Mouse (Mus musculus) left cerebral cortex, adult 2 months (tissue): Measurements from ENCODE around the gene Olfr1056. TPM values are rescaled to one million over a fixed set of nuclear protein-coding genes. Genes with fewer than 3 reads are reported as not detected.
"Not testable (repeated sequence)": the region's sequence is repeated elsewhere in the genome, so short reads cannot be mapped to it uniquely, and the experiment has no call there.

Experiments
- DNase-seq, 2 experiments: peaks; one replicate each; pipeline ENCODE4 v3.0.0; 2021 to 2022; ENCODE audit warnings: low spot score in 2 of 2, mixed read lengths in 1 of 2; ENCODE audit errors: extremely low spot score in 1 of 2
- H3K27ac ChIP-seq: fragments of 200-600 bp; 2 replicates; pipeline ENCODE4 v1.8.1; 2022
- H3K4me3 ChIP-seq: fragments of 200-600 bp; 2 replicates; pipeline ENCODE4 v1.8.1; 2022
- CTCF ChIP-seq: fragments of 200-600 bp; IDR thresholded peaks from 2 replicates; pipeline ENCODE4 v1.8.1; 2022; ENCODE audit warnings: antibody characterized with exemption, mild to moderate bottlenecking, moderate library complexity
- intact Hi-C: fragments of 180-260 bp; cut with DNase I; formaldehyde crosslinking; loops from one replicate; pipeline ENCODE4 v1.15.1; 2025
- long read RNA-seq, 2 experiments: library from polyadenylated mRNA; stranded (forward); transcript quantifications; one replicate each; pipeline ENCODE4 v2.0.0; 2021; ENCODE audit warnings: borderline mapping rate in 2 of 2
- total RNA-seq, 2 experiments: library from RNA; stranded (reverse); gene quantifications; 2 replicates each; pipeline ENCODE4 v1.2.3; 2021

Olfr1056 gene
- not detected for total RNA-seq
- long read RNA-seq, experiment 1, result 0 reads
- long read RNA-seq, experiment 2, result 0 reads

- no peak for TF ChIP-seq CTCF
- H3K27ac ChIP-seq, result no peak within 1 kb of the TSS
- no peak for DNase-seq
- intact Hi-C loops, result no loop called here
- H3K4me3 ChIP-seq, result no peak within 1 kb of the TSS
These were observed at the start of gene Olfr1056 for GRCm38 (mm10) chr2:86362369-86362768. Gene Olfr1056, minus strand, starts transcription at chr2:86362469.

DNA sequence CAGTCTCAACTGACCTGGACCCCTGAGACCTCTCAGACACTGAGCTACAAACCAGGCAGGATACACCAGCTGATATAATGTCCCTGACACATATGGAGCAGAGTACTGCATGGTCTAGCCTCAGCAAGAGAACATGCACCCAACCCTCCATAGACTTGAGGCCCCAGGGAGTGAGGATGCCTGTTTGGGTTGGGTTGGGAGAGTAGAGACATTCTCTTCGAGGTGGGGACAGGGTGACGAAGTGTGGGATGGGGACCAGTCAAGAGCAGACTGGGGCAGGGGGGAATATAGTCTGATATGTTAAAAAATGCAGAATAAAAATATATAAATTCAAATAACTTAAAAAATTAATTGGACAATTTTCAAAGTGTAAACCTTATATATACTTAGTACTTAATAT, 32.8 kb upstream of the Olfr1056 start:
- intact Hi-C loops, result no loop called here
- Histone ChIP-seq H3K4me3 (no peak overlapping the region), H3K27ac (no peak overlapping the region)
- TF ChIP-seq CTCF, result no peak
- no peak for DNase-seq

- intact Hi-C loops, DNase-seq, H3K4me3 ChIP-seq, H3K27ac ChIP-seq: not testable (repeated sequence)
These were observed 26.2 kb upstream of the Olfr1056 start, which contains the start of gene Olfr1058 for GRCm38 (mm10) chr2:86388461-86388860. Gene Olfr1058, minus strand, starts transcription at chr2:86388561.

- intact Hi-C loops, result no loop called here
- no peak for TF ChIP-seq CTCF
These were observed 16.0 kb upstream of the Olfr1056 start, which contains the start of gene Olfr1057 for GRCm38 (mm10) chr2:86378293-86378692. Gene Olfr1057, minus strand, starts transcription at chr2:86378393.

GRCm38 (mm10) chr2:86366342-86366741, 4.1 kb upstream of the Olfr1056 start:
- intact Hi-C loops, H3K4me3 ChIP-seq, DNase-seq, H3K27ac ChIP-seq: not testable (repeated sequence)

More at GRCm38 (mm10) chr2:86378293-86378692, 16.0 kb upstream of the Olfr1056 start, which contains the start of gene Olfr1057:
- Histone ChIP-seq H3K4me3 (no peak within 1 kb of the TSS), H3K27ac (no peak within 1 kb of the TSS)
- no peak for DNase-seq

DNA sequence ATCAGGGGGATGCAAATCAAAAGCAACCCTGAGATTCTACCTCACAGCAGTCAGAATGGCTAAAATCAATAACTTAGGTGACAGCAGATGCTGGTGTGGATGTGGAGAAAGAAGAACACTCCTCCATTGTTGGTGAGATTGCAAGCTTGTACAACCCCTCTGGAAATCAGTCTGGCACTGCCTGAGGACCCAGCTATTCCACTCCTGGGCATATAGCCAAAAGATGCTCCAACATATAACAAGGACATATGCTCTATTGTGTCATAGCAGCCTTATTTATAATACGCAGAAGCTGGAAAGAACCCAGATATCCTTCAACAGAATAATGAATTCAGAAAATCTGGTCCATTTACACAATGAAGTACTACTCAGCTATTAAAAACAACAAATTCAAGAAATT, 10.5 kb downstream of the Olfr1056 start:
- intact Hi-C loops, H3K4me3 ChIP-seq, DNase-seq, H3K27ac ChIP-seq: not testable (repeated sequence)

GRCm38 (mm10) chr2:86350184-86350583, 12.1 kb downstream of the Olfr1056 start, which contains the start of gene Olfr1055:
Gene Olfr1055, minus strand, starts transcription at chr2:86350284.
- intact Hi-C loops, result no loop called here
- no peak for TF ChIP-seq CTCF
- Histone ChIP-seq H3K4me3 (no peak within 1 kb of the TSS), H3K27ac (no peak within 1 kb of the TSS)
- DNase-seq, result no peak

DNA sequence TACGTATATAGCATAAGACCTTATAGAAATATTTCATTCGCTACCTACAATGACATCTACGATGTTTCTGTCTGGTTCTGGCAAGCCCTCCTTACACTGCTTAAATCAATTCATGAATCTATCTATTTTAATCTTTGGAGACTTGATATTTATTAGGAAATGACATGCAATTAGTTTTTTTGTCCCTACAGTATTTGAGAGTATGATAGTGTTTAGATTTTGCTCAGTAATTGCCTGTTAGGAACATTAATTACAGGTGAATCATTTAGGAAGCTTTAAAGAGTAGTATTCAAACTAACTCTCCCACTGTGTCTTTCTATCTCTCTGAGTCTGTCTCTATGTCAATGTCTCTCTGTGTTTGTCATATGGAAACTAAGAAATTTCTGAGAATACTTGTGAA, 26.9 kb downstream of the Olfr1056 start, which contains the start of gene Olfr1054:
Gene Olfr1054 (minus strand): TSS at position 101 of the 400 bp plus-strand sequence.
- no peak for DNase-seq
- Histone ChIP-seq H3K4me3 (no peak within 1 kb of the TSS), H3K27ac (no peak within 1 kb of the TSS)
- intact Hi-C loops, result no loop called here
- no peak for TF ChIP-seq CTCF

DNA sequence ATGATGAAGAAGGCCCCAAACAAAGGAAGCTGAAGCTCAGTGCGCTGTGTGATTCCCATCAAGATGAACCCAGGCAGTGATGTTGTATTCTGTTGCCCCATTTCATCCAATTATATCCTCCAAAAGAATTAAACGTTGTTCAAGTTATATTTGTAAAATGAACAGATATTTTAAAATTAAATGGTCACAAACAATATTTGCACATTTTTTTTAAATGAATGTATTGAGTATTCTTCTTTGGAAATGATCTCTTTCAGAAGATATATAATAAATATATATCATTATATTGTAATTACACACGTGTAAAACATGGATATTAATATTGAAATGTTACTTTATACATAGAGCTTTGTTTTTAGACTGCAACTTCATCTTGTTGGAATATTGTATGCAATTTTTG, 47.1 kb downstream of the Olfr1056 start, which contains the start of gene Olfr1053:
Gene Olfr1053 (minus strand): TSS at position 101 of the 400 bp plus-strand sequence.
- no peak for DNase-seq
- no peak for TF ChIP-seq CTCF
- intact Hi-C loops, result no loop called here
- Histone ChIP-seq H3K27ac (no peak within 1 kb of the TSS), H3K4me3 (no peak within 1 kb of the TSS)

Other genes starting within 250 kb of the Olfr1056 start
- gene Olfr1039, start 226.5 kb downstream of the Olfr1056 start, total RNA-seq, result not detected
- not detected for gene Olfr1040, start 215.7 kb downstream of the Olfr1056 start, total RNA-seq
- gene Olfr1042, start 200.6 kb downstream of the Olfr1056 start, total RNA-seq, result not detected
- gene Olfr1043, start 194.9 kb downstream of the Olfr1056 start, total RNA-seq, result not detected
- gene Olfr1044, start 184.6 kb downstream of the Olfr1056 start, total RNA-seq, result not detected
- not detected for gene Olfr52, start 176.8 kb downstream of the Olfr1056 start, total RNA-seq
- gene Olfr1045, start 159.5 kb downstream of the Olfr1056 start, total RNA-seq, result not detected
- not detected for gene Olfr1046, start 143.2 kb downstream of the Olfr1056 start, total RNA-seq
- gene Olfr1047, start 131.1 kb downstream of the Olfr1056 start, total RNA-seq, result not detected
- gene Olfr1048, start 122.2 kb downstream of the Olfr1056 start, total RNA-seq, result not detected
- not detected for gene Olfr1049, start 104.1 kb downstream of the Olfr1056 start, total RNA-seq
- gene Olfr1051, start 83.4 kb downstream of the Olfr1056 start, total RNA-seq, result not detected
- gene Olfr1052, start 70.0 kb downstream of the Olfr1056 start, total RNA-seq, result not detected
- gene Olfr1053, start 47.2 kb downstream of the Olfr1056 start, total RNA-seq, result not detected
- gene Olfr1054, start 27.0 kb downstream of the Olfr1056 start, total RNA-seq, result not detected
- not detected for gene Olfr1055, start 12.2 kb downstream of the Olfr1056 start, total RNA-seq
- not detected for gene Olfr1057, start 15.9 kb upstream of the Olfr1056 start, total RNA-seq
- not detected for gene Olfr1058, start 26.1 kb upstream of the Olfr1056 start, total RNA-seq
- gene Olfr1061, start 51.6 kb upstream of the Olfr1056 start, total RNA-seq, result not detected
- gene Olfr1062, start 64.3 kb upstream of the Olfr1056 start, total RNA-seq, result not detected
- not detected for gene Olfr1065, start 88.1 kb upstream of the Olfr1056 start, total RNA-seq
- not detected for gene Olfr1066, start 93.8 kb upstream of the Olfr1056 start, total RNA-seq
- not detected for gene Olfr228, start 124.9 kb upstream of the Olfr1056 start, total RNA-seq
- gene Olfr1076, start 146.0 kb upstream of the Olfr1056 start, total RNA-seq, result not detected
- not detected for gene Olfr1079, start 180.0 kb upstream of the Olfr1056 start, total RNA-seq
- gene Olfr1080, start 195.8 kb upstream of the Olfr1056 start, total RNA-seq, result not detected
- not detected for gene Olfr1082, start 236.5 kb upstream of the Olfr1056 start, total RNA-seq